Mouse (Mus musculus) thymus, adult 2 months (tissue): ENCODE data around the gene Adgrf5. TPM values are rescaled to one million over a fixed set of nuclear protein-coding genes. Genes with fewer than 3 reads are reported as not detected.
"Not testable (repeated sequence)": the region's sequence is repeated elsewhere in the genome, so short reads cannot be mapped to it uniquely, and the experiment has no call there.

Source experiments
- DNase-seq: peaks from one replicate; pipeline ENCODE4 v3.0.0; 2021
- H3K27ac ChIP-seq: fragments of 200-500 bp; 2 replicates; pipeline ENCODE4 v1.5.1; 2012; ENCODE audit warnings: low read length, control low read depth; ENCODE audit not compliant: control insufficient read depth, insufficient read depth
- H3K27me3 ChIP-seq: fragments of 200-500 bp; 2 replicates; pipeline ENCODE4 v1.6.1; 2012; ENCODE audit warnings: mild to moderate bottlenecking, low read length, moderate library complexity, mixed read lengths; ENCODE audit not compliant: control insufficient read depth, insufficient read depth
- H3K36me3 ChIP-seq: fragments of 200-500 bp; 2 replicates; pipeline ENCODE4 v1.6.1; 2012; ENCODE audit warnings: mild to moderate bottlenecking, low read length, moderate library complexity; ENCODE audit not compliant: control insufficient read depth, insufficient read depth
- H3K4me1 ChIP-seq: fragments of 200-500 bp; replicated peaks from 2 replicates; pipeline ENCODE4 v1.6.1; 2012; ENCODE audit warnings: low read length; ENCODE audit not compliant: control insufficient read depth, insufficient read depth
- H3K4me3 ChIP-seq: fragments of 200-500 bp; 2 replicates; pipeline ENCODE4 v1.5.1; 2012; ENCODE audit warnings: mild to moderate bottlenecking, low read length, control low read depth, moderate library complexity; ENCODE audit not compliant: control insufficient read depth, insufficient read depth
- CTCF ChIP-seq: fragments of 200-500 bp; IDR thresholded peaks from 2 replicates; pipeline ENCODE4 v1.5.1; 2012; ENCODE audit warnings: mild to moderate bottlenecking, control low read depth, low read length, moderate library complexity, borderline replicate concordance; ENCODE audit not compliant: control insufficient read depth, poor library complexity, insufficient read depth; ENCODE audit errors: extremely low read depth
- POLR2A ChIP-seq: fragments of 200-500 bp; IDR thresholded peaks from 2 replicates; pipeline ENCODE4 v1.6.1; 2012; ENCODE audit warnings: mild to moderate bottlenecking, low read length, control low read depth, moderate library complexity; ENCODE audit not compliant: control insufficient read depth, poor library complexity, insufficient read depth; ENCODE audit errors: extremely low read depth
- WGBS: fragments of 180-500 bp; shearing (Covaris S2); methylation state at CpG from one replicate; pipeline ENCODE4 v1.1.7; 2018; 5-methylcytosine and 5-hydroxymethylcytosine counted together
- polyA plus RNA-seq: library from polyadenylated mRNA; depleted of rRNA; stranded (reverse); fragments of >200 nt; gene quantifications from 2 replicates; pipeline ENCODE4 v1.2.3, GENCODE M21; 2012

Adgrf5 gene
- polyA plus RNA-seq, 1 experiment, result 5.7 TPM

GRCm38 (mm10) chr17:43332686-43333085 lies 27.6 kb upstream of the Adgrf5 start:
- WGBS, result 67% methylated on average over 5 of the region's 5 CpGs
- no peak overlapping the region for H3K27ac ChIP-seq
- DNase-seq, result no peak
- no peaks in the 10 kb centered on the region for H3K4me1 ChIP-seq
- no peaks in the 10 kb centered on the region for H3K27me3 ChIP-seq
- TF ChIP-seq POLR2A (no peak), CTCF (no peak)
- no peaks in the 10 kb centered on the region for H3K36me3 ChIP-seq
- H3K4me3 ChIP-seq, result no peak overlapping the region

GRCm38 (mm10) chr17:43334074-43334473 lies 26.2 kb upstream of the Adgrf5 start:
- Histone ChIP-seq H3K4me1 (no peaks in the 10 kb centered on the region), H3K27me3 (no peaks in the 10 kb centered on the region), H3K4me3 (no peak overlapping the region), H3K27ac (no peak overlapping the region), H3K36me3 (no peaks in the 10 kb centered on the region)
- WGBS, result 80% methylated on average over 9 of the region's 9 CpGs
- DNase-seq, result no peak
- TF ChIP-seq CTCF, result no peak
- no peak for TF ChIP-seq POLR2A

- WGBS, result 83% methylated on average over 2 of the region's 2 CpGs
- H3K4me1 ChIP-seq, result no peaks in the 10 kb centered on the region
- no peaks in the 10 kb centered on the region for H3K27me3 ChIP-seq
- H3K27ac ChIP-seq, result no peak overlapping the region
- H3K4me3 ChIP-seq, result no peak overlapping the region
- no peaks in the 10 kb centered on the region for H3K36me3 ChIP-seq
- TF ChIP-seq POLR2A, result no peak
- no peak for TF ChIP-seq CTCF
- no peak for DNase-seq
Observed at GRCm38 (mm10) chr17:43337643-43338042, 22.6 kb upstream of the Adgrf5 start.

- TF ChIP-seq POLR2A (no peak), CTCF (no peak)
- Histone ChIP-seq H3K27me3 (no peaks in the 10 kb centered on the region), H3K27ac (no peak overlapping the region), H3K4me3 (no peak overlapping the region), H3K36me3 (no peaks in the 10 kb centered on the region), H3K4me1 (no peaks in the 10 kb centered on the region)
- DNase-seq, result no peak
- 74% methylated on average over 3 of the region's 3 CpGs for WGBS
Observed at GRCm38 (mm10) chr17:43338279-43338678, 22.0 kb upstream of the Adgrf5 start.

- H3K4me3 ChIP-seq, H3K36me3 ChIP-seq, DNase-seq, H3K4me1 ChIP-seq, H3K27me3 ChIP-seq, H3K27ac ChIP-seq: not testable (repeated sequence)
- 96% methylated on average over 2 of the region's 2 CpGs for WGBS
Observed at GRCm38 (mm10) chr17:43346499-43346898, 13.8 kb upstream of the Adgrf5 start.

GRCm38 (mm10) chr17:43357902-43358539 lies 2.2 kb upstream of the Adgrf5 start:
- TF ChIP-seq POLR2A, result no peak
- TF ChIP-seq CTCF, result no peak
- Histone ChIP-seq H3K27me3 (no peaks in the 10 kb centered on the region), H3K4me3 (no peak overlapping the region), H3K4me1 (no peaks in the 10 kb centered on the region), H3K27ac (no peak overlapping the region), H3K36me3 (no peaks in the 10 kb centered on the region)
- DNase-seq, result no peak
- WGBS, result 54% methylated on average over 9 of the region's 9 CpGs

- DNase-seq, result no peak
- TF ChIP-seq POLR2A (no peak), CTCF (no peak)
- Histone ChIP-seq H3K4me3 (no peak overlapping the region), H3K27me3 (no peaks in the 10 kb centered on the region), H3K36me3 (no peaks in the 10 kb centered on the region), H3K27ac (no peak overlapping the region), H3K4me1 (no peaks in the 10 kb centered on the region)
- WGBS, result 42% methylated on average over 11 of the region's 11 CpGs
Observed at GRCm38 (mm10) chr17:43361021-43361420, 770 bp downstream of the Adgrf5 start.
